Mouse (Mus musculus): ENCODE data around the gene Sp110. TPM values are rescaled to one million over a fixed set of nuclear protein-coding genes. Genes with fewer than 3 reads are reported as not detected.
"Not testable (repeated sequence)": the region's sequence is repeated elsewhere in the genome, so short reads cannot be mapped to it uniquely, and the experiment has no call there.

The Sp110 gene
- polyA plus RNA-seq, 1 experiment from 2014 or later, result 1.1 TPM

GRCm38 (mm10) chr1:85555261-85555660 is 43.4 kb downstream of the Sp110 start:
- ATAC-seq (ENCODE audit: insufficient read depth); DNase-seq; H3K4me3 ChIP-seq (ENCODE audit: low read depth, low read length); H3K4me2 ChIP-seq; H3K27me3 ChIP-seq (ENCODE audit: insufficient read depth, low read length); H3K4me1 ChIP-seq (ENCODE audit: insufficient read depth); H3K9me3 ChIP-seq (ENCODE audit: low read depth, low read length); H3K9ac ChIP-seq; H3K27ac ChIP-seq (ENCODE audit: low read depth); H3K36me3 ChIP-seq (ENCODE audit: insufficient read depth): not testable (repeated sequence)
- WGBS, result 79% methylated on average over 4 of the region's 4 CpGs

DNA sequence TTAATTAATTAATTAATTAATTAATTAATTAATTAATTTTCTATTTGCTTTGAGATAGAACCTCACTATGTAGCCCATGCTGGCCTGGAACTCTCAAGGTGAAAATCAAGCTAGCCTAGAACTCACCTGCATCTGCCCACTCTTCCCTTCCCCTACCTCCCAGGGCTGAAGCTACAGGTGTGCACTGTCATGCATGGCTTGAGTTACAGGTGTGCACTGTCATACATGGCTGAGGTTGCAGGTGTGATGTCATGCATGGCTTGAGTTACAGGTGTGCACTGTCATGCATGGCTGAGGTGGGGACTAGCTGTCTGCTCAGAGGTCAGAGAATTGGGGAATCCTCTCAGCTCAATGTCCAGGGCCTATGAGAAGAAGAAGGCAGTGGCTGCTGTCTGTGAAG is 52.2 kb downstream of the Sp110 start:
- H3K36me3 ChIP-seq (ENCODE audit: insufficient read depth); DNase-seq; H3K4me1 ChIP-seq (ENCODE audit: insufficient read depth); H3K4me3 ChIP-seq (ENCODE audit: low read depth, low read length); H3K9ac ChIP-seq; H3K4me2 ChIP-seq; H3K27me3 ChIP-seq (ENCODE audit: insufficient read depth, low read length); H3K27ac ChIP-seq (ENCODE audit: low read depth); H3K9me3 ChIP-seq (ENCODE audit: low read depth, low read length); ATAC-seq (ENCODE audit: insufficient read depth): not testable (repeated sequence)

DNA sequence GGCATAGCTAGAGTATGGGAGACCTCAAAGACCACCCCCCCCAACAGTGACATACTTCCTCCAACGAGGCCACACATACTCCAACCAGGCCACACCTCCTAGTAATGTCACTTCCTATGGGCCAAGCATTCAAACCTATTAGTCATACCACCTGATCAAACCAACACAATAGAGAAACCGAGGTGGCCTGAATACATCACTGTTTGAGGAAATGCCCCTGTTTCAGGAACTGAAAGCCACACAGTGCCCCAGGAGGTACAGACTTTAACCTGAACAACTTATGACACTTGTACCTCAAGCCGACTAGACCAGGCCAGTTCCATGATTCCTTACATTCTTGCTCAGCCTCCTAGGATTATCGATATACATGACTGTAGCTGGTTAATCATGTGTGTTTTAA is 54.8 kb downstream of the Sp110 start:
- H3K9ac ChIP-seq; H3K27ac ChIP-seq (ENCODE audit: low read depth); DNase-seq; H3K27me3 ChIP-seq (ENCODE audit: insufficient read depth, low read length); H3K4me2 ChIP-seq; H3K36me3 ChIP-seq (ENCODE audit: insufficient read depth); H3K4me3 ChIP-seq (ENCODE audit: low read depth, low read length); ATAC-seq (ENCODE audit: insufficient read depth); H3K9me3 ChIP-seq (ENCODE audit: low read depth, low read length); H3K4me1 ChIP-seq (ENCODE audit: insufficient read depth): not testable (repeated sequence)
- 63% methylated on average over 2 of the region's 4 CpGs for WGBS

DNA sequence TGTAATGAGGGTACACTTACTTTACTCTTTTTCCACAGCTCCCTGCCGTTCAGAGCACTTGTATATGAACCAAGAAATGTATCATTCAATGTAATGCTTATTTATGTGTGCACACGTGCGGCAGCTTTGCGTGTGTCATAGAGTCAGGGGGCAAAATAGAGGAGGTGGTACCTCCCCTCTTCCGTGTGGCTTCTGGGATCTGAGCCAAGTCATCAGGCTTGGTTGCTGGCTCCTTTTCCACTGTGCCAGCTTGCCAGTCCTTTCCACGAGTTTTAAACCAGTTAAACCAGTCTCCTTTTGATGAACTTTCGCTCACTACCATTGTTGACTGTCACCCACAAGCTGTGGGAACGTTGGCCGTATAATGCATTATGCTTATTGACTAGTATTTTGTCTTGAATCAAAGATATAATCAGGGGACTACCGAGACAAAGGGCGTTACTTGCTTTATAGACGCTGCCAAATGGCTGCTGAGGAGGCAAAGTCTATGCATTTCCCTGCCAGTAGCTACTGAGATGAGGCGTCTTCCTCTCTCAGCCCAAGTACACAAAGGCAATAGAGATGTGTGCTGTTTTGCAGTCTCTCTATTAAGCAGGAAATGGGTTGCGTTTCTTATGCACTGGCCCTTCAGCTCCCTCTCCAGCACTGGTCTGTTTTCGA is 70.0 kb downstream of the Sp110 start:
- DNase-seq; H3K9ac ChIP-seq; H3K27me3 ChIP-seq (ENCODE audit: insufficient read depth, low read length); H3K9me3 ChIP-seq (ENCODE audit: low read depth, low read length); H3K4me1 ChIP-seq (ENCODE audit: insufficient read depth); H3K4me3 ChIP-seq (ENCODE audit: low read depth, low read length); ATAC-seq (ENCODE audit: insufficient read depth); H3K27ac ChIP-seq (ENCODE audit: low read depth); H3K4me2 ChIP-seq; H3K36me3 ChIP-seq (ENCODE audit: insufficient read depth): not testable (repeated sequence)
- WGBS, result 75% methylated on average over 12 of the region's 15 CpGs

Other genes with a start within 250 kb of the Sp110 start
- not detected in 2 replicates for gene G530012D18Rik, start 23.1 kb downstream of the Sp110 start, polyA plus RNA-seq (2014; fragmentation: Nextera tagmentation; extraction: Ambion mirVana)
- 0.70 and 1.2 TPM in 2 replicates for gene Sp140, start 1.6 kb upstream of the Sp110 start, polyA plus RNA-seq (2014; fragmentation: Nextera tagmentation; extraction: Ambion mirVana)
- gene Sp100, start 51.2 kb upstream of the Sp110 start, polyA plus RNA-seq (2014; fragmentation: Nextera tagmentation; extraction: Ambion mirVana), result 1.4 TPM in 2 replicates
- 1.4 and 1.8 TPM in 2 replicates for gene A630001G21Rik, start 179.8 kb upstream of the Sp110 start, polyA plus RNA-seq (2014; fragmentation: Nextera tagmentation; extraction: Ambion mirVana)
- 47.0 and 49.3 TPM in 2 replicates for gene Cab39, start 194.6 kb upstream of the Sp110 start, polyA plus RNA-seq (2014; fragmentation: Nextera tagmentation; extraction: Ambion mirVana)